Mouse (Mus musculus) kidney, postnatal 25 days (tissue): Measurements from ENCODE around the gene Cit.

ENCODE experiments used
- DNase-seq, 2 experiments: peaks; one replicate each; pipeline ENCODE4 v3.0.0; 2021; ENCODE audit warnings: mixed read lengths in 2 of 2

Cit gene

DNA sequence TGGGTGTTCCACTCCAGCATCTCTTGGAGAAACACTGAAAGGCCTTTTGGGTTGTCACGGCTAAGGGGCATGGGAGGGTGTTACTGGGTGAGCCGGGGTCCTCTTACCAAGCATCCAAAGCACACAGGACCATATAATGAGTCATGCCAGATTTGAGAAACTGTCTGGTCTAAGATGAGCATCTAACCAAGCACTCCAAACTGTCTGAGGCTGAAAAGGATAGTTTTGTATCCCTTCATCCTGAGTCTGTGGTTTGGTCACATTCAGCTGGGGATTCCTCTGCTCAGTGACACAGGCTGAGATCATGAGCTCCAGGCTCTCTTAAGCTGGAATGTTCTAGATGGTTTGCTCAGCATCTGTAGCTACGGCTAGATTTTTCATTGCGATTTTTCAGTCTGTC is 7.4 kb downstream of the Cit start:
- DNase-seq, result no peak

DNA sequence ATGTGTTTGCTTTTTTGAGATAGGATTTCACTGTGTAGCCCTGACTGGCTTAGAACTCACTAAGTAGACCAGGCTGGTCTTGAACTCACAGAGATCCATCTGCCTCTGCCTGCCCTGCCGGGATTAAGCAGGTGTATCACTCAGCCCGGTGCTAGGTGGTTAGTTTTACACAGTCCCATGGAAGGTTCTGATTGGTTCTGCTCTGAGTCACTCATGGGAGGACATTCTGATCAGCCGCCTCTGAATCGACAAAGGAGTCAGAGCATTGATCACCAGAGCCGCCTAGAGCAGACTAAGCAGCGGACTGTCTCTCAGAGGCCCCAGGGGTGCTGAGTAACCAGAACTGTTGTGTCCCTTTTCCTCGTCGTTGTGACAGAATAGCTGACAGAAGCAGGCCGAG is 8.6 kb downstream of the Cit start:
- no peak for DNase-seq

DNA sequence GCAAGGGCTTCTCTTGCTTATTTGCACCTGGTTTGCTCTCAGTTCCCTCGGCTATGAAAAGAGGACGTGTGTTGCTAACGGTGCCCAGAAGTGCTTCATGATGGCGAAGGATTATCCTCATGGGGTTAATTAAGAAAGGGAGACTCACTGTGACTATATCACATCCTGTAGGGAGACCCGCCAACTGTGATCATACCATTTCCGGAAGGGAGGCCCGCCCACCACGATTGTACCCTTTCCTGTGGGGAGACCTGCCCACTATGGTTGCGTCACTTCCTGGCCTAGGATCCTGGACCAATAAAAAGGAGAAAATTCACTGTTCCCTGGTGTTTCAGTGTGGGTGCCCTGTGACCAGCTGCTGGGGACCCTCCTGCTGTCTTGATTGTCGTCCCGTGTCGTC is 9.3 kb downstream of the Cit start:
- DNase-seq, result peak; percentile 65 to 72

DNA sequence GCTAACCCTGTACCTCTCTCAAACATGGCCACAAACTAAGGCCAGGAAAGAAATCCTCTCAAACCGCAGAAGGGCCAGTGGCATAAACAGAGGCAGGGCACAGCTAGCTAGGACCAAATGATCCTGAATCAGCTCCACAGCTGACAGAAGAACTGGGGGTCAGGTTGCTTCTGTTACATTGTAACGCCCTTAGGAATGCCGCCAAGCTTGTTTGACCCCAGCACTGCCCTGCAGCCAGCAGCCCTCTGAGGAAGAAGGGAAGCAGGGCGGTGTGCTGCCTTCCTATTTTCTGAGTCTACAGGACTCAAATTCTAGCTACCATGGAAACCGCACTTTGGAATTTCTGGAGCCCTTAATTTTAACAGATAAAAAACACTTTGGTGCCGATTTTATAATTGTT is 13.6 kb downstream of the Cit start:
- DNase-seq, result peak; percentile 76 to 80

DNA sequence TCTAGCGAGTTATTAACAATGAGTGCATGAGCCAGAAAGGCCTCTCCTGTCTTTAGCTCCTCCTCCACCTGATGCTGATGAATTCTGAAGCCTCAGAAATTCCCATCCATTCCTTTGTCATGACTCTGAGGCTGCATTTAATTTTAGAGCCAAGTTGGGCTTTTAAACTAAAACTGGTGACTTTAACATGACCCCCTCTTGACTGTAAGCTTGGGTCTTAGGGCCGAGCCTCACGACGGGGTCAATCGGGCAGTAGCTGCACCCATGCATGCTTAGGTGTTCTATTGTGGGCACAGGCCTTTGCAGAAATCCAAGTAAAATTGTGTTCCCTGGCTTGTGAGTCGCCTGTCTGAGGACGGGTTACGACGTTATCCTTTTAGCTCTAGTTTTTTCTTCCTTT is 14.4 kb downstream of the Cit start:
- DNase-seq, result no peak

DNA sequence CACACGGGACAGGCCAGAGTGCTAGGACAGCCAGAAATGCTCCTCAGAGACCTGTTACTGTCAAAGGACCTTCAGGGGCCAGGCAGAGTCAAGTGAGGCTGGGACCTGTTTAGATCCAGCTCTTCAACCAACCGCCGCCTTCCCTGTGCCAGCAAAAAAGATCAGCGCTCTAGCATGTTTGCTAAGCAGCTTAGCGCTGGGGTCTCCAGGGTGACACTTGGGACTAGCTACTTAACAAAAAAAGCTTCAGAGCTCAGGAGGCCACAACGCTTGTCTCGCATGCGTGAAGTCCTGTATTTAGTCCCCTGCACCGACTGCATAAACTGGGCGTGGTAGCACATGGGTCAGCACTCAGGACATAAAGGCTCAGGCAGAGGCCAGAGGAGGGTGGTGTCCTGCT is 16.9 kb downstream of the Cit start:
- DNase-seq, result no peak

DNA sequence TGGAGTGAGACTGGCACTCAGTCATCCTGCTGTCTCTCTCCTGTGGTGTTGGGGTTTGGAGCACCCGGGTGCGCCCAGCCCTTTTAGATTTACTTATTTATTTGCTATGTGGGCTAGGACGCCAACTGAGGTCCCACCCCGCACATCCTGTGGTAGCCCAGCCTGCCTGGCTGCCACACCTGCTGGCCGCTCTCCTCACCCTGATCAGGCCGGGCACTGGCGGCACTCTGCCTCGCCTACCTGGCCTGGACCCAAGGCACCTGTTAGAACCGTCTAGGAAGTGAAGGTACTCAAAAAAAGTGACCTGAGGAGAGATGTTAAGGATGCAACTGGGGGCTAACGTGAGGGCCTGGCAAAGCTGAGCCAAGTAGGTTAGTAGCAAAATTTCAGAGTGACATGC is 17.4 kb downstream of the Cit start:
- DNase-seq, result no peak

DNA sequence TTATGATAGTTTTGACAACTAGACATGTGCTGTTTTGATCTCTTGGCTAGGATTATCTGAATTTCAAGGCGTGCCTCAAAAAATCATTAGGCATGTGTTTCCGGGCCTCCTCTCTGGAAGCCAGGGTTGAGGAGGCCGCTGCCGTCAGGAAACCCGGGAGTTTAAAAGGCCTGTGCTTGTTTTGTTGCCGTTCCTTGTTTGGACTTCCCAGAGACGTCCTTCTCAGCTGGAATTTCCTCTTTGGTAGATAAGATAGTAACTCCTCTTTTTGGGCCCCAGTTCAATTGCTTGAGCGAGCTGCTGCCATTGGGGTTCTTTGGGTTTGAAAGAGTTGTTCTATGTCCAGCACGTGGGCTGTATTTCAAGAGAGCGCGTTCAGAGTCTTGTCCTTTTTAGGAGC is 21.2 kb downstream of the Cit start:
- peak; percentile 26 to 64 for DNase-seq

DNA sequence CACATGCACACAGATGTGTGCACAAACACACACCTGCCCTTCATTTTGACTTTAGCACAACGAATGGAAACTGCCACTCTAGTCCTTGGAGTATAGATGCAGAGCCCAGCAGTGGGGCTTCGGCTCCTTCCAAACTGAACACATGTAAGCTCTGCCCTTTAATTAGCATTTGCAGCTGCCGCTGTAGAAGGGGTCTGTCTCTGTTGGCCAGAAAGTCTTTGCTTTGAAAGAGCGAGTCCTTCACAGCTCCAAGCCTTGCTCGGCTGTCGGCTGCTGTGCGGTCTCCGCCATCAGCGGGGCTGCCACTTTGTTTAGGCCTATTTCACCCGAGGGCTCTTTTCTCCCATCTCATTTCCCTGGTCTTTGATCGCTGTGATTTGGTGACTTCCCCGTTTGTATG is 23.5 kb downstream of the Cit start:
- no peak for DNase-seq

DNA sequence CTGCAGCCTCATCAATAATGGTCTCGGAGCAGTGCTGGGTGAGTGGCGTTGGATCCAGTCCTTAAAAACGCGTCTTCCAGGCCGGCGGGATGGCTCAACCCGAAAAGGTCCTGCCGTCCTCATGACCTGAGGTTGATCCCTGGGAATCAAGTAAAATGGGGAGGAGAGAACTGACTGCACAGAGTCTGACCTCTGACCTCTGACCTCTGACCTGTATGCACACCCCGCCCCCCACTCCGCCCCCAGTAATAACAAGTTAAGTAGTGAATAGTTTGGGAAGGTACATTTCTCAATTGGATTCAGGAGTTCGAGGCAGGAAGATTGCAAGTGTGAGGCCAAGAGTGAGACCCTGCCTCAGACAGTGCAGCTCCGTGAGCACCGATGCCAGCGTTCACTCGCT is 24.1 kb downstream of the Cit start:
- DNase-seq, result no peak

DNA sequence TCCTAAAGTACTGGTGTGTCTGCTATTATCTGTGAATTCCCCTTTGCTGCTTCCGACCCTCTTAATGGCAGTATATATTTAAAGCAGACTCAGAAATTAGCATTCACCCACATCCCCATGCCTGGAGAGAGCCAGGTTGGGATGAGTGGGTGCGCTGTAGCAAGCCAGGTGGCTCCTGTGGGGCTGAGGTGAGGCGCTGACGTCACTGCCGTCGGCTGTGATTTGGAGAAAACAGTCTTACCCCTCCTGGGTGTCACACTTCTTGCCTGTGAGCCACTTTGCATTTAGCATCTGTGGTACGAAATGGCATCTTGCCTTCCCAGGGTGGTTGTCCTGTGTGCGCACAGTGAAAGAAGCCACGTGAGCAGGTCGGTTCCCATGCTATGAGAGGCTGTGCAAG is 26.1 kb downstream of the Cit start:
- DNase-seq, result no peak

DNA sequence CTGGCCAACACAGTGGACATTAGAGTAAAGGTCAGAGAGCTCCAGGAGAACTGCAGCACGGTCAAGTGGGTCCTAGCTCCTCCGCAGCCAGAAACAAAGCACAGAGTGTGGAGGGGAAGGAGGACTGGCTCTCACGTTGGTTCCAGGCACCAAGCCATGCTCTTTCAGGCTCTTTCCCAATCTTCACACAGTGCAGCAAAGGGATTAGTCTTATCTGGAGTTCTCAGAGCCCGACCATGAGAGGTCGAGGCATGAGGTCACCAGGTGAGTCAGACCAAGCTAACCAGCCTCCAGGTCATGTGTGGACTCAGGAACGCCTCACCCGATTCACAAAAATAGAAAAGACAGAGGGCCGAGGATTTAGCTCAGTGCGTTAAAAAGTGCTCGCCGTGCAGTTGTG is 27.0 kb downstream of the Cit start:
- no peak for DNase-seq

DNA sequence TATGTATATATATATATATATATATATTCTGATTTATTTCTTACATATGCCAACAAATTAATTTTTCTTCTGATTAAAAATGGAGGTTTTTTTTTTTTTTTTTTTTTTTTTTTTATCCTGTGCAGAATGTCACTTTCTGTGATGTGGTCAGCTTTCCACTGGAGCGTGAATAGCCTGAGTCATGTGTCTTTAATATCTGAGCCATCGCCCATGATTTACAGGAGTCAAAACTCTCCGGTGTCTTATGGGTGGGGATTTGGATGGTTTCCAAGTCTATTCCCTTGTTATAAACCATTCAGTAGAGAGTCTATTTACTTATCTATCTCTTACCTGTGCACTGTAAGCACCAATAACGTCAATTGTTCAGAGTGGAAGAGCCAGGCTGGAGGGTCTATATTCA is 27.9 kb downstream of the Cit start:
- no peak for DNase-seq

DNA sequence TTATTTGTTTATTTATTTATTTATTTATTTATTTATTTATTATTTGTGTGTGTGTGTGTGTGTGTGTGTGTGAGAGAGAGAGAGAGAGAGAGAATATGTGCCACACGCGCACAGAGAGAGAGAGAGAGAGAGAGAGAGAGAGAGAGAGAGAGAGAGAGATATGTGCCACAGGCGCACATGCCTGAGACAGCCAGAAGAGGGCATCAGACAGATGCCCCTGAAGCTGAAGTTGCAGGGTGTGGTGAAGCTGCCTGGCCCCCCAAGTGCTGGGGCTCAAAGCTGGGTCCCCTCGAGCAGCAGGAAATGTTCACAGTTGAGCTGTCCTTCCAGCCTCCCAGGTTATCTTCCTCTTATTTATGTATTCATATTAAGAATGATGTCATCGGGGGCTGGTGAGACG is 32.3 kb downstream of the Cit start:
- DNase-seq, result no peak

DNA sequence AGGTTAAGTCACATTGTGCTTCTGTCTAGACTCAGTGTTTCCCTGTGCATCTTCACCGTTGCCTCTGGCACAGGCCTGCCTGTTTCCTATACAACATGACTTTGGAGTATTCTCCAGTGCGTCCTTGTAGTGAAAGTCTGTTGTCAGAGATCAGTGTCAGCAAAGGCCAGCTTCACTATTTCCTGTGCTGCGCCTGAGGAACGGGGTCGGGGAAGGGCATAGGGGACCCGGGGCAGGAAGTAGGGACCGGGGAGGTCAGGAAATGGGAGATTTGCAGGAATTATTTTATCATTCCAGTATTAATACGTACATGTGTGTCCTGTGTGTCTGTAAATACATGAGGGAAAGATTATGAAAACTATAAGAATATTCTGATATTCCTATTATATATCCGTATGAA is 37.1 kb downstream of the Cit start:
- peak; percentile 35 to 48 for DNase-seq

DNA sequence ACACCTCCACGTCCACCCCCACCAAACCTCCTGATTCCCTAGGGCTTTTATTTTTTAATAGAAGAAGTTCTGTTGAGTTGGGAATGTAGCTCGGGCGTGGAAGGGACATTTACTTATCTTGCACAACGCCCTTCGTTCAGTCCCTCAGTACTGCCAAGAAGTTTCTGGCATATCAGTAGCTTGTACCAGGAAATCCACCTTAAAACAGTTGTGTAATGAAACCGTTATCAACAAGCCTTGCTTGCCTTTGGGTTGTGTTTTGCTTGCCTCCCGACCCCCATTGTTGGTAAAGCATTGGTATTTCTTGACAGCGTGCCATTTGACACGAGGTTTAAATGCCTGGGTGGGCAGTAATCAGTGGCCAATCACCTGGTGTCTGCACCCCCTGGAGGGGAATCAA is 39.4 kb downstream of the Cit start:
- DNase-seq, result no peak

DNA sequence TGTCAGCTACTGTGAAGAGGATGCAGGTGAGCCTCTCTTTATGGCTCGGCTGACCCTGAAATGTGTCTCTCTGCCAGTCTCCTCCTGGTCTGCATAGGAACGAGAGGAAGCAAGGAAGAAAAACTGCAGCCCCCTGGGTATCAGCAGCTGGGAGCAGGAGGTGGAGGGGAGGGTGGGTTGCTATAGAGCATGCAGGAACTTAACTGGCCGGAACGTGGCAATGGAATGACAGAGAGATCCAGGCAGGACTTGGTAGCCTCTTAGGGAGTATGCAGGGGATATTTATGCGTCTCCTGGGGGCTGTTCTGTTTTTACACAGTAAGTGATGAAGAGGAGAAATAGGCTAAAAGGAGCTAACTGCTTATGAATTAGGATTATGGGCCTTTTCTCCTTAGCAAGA is 48.7 kb downstream of the Cit start:
- no peak for DNase-seq

DNA sequence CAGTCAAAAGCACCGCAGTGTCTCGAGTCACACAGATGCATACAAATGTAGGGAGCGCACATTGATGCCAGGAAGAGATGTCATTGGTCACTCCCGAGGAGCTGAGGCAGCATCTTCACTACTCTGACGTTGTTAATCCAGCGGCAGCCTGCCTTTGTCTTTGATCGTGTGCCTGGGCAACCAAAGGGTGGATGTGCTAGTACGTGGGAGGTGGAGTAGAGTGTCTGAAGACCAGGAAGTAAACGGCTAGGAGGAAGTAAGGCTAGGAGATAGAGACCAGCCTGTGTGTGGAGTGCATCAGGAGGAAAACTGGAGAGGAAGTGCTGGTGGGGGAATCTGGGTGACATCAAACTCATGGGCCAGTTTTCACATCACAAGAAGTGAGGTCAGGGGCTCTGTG is 52.0 kb downstream of the Cit start:
- no peak for DNase-seq

DNA sequence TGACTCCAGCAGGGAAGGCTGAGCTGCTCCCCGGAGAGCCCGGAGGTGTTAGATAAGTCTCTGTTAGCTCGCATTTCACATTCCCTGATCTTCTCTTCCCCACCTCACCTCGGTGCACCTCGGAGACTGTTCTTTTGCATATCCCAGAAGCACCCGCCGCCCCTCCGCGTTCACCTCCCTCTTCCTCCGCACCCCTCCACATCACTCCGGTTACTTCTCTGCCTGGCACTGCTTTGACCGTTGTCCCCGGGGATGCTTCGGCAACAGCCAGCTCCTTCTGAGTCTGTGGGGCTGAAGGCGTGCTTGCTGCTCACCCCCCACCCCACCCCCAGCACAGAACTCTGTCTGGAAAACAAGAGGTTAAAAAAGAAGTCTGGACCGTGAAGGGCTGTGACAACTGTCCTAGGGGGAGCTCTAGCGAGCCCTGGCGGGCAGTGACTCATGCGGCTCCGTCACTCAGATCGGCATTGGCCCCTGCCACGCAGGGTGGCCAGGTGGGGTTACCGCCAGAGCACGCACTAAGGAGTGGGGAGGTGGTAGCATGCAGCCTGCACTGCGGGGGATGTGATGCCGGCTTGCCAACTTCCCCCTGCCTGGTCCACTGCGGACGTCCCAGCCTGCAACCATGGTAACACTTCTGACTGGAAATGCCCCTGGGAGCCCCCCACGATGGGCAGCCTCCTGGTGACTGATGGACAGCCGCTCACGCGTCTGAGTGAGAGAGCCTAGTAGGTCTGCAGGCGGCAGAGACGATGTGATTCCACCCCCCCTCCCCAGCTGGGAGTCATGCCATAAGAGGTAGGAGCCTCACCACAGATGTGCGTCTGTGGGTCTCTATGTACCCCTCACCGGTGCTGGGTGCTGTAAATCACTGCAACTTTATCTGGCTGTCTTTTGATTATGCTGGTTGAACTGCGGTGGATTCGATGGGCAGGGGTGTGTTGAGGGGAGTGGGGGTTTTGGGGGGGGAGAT is 62.2 kb downstream of the Cit start:
- DNase-seq, result peak; percentile 8 to 57

DNA sequence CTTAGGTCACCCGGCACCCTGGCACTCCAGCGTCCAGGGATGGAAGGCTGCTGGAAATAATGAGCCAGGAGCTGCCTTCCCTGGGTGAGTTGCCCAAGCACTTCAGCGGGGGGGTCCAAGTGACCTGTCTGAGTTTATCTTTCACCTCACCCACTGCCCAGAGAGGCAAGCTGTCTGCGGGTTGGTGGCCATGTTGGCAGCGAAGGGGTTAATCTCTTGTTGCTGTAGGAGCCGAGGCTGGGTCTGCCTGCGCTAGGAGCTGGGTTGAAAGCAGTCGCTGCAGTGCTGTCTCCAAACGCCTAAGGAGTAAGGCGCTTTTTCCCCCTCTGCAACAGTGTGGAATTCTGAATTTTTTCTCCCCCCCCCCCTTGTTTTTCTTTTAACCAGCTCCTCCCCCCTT is 63.2 kb downstream of the Cit start:
- no peak for DNase-seq

DNA sequence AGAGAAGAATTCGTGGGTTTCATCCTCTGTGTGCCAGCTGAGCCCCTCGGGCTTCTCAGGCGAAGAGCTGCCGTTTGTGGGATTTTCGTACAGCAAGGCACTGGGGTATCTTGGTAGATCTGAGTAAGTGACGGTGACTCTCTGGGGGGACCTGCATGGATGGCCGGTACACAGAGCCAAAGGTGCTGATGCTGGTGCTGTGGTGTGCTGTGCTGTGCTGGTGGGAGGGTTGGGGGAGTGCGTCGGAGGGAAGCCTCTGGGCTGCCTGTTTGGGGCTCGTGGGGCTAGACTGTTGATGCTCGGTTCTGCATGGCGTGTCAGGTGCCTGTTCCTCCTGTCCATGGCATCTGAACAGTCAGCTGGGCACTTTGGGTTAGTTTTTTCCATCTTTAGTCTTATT is 63.6 kb downstream of the Cit start:
- no peak for DNase-seq

DNA sequence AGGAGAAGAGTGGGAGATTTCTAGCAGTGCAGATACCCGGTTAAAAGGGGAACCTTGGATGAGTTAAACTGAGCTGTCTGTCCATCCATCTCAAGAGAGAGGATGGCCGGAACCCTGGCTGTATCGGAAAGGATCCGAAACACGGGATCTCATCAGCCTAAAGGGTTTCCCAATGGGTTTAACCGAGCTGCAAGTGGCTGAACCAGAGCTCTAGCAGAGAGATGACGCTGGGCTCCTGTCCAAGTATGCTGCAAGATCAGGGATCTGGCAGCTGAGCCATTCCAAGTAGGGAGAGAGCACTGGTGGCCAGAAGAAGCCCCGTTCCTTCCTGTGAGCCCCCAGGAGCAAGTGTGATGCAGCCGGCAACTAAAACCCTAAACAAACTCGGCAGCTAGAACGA is 64.0 kb downstream of the Cit start:
- peak; percentile 52 to 62 for DNase-seq

DNA sequence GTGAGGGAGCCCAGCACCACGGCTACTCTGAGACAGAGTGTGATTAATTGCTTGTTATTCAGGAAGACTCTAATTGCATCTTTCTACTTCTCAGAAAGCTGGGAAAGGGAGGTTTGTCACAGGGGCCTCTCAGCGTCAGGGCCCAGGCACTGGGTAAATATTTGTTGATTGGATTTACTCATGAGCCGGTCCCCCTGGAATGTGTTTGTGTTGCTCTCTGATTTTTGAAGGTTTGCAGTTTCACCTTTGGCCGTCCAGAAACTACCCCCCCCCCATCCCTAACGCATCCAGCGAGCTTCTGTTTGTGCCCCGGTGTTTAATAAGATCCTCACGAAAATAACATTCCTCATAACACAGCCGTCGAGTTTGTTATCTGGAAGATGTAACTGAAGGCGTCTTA is 65.4 kb downstream of the Cit start:
- DNase-seq, result no peak

DNA sequence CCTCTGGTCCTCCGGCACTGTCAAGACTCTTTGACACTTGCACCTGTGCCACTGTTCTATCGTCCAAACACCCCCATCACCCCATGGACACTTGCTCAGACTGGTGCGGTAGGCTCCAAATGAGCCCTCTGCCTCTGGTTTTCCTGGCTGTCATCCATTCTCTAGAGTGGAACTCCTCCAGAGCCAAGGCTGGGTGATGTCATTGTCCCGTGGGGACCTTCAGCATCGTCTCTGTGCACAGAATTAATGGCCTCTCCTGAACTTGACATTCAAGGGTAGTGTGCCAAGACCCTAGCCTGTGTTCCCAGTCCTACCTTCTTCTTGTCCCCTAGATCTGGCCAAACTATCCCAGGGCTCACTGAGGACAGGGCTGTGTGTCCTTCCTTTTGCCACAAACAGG is 70.4 kb downstream of the Cit start:
- no peak for DNase-seq

DNA sequence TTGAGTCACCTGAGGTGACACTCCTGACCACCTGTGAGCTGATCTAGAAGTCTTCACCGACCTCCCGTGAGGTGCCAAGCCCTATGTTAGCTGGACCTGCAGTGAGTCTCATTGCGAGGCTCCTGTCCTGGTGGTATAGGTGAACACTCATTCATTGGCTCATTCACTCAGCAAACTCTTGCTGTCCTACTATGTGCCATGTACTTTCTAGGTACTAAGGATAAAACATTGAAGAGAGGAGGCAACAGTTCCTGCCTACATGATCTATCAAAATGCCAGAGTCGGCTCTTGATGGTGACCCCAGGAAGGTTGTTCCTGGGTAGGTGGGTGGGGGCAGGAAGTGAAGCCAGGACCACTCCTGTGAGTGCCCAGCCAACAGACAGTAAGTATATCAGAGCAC is 72.9 kb downstream of the Cit start:
- no peak for DNase-seq
